Mouse (Mus musculus) hindbrain, embryonic 14.5 days (tissue): Measurements from ENCODE around the gene Rhox4c. TPM values are rescaled to one million over a fixed set of nuclear protein-coding genes. Genes with fewer than 3 reads are reported as not detected.
"Not testable (repeated sequence)": the region's sequence is repeated elsewhere in the genome, so short reads cannot be mapped to it uniquely, and the experiment has no call there.

Source experiments
- ATAC-seq: fragments of 200-750 bp; cut with Nextera tagmentation; 2 replicates; pipeline ENCODE4 v1.8.0; 2017; ENCODE audit warnings: moderate number of reproducible peaks, mild to moderate bottlenecking, moderate TSS enrichment, moderate library complexity; ENCODE audit not compliant: low FRiP score
- DNase-seq: peaks from one replicate; pipeline ENCODE4 v3.0.0-alpha.2; 2015; ENCODE audit warnings: low spot score
- H3K27ac ChIP-seq: fragments of 300-500 bp; sonication (generic); 2 replicates; pipeline ENCODE4 v1.5.1; 2014; ENCODE audit warnings: mild to moderate bottlenecking, moderate library complexity
- H3K27me3 ChIP-seq: fragments of 300-500 bp; sonication (generic); 2 replicates; pipeline ENCODE4 v1.6.1; 2014; ENCODE audit warnings: mild to moderate bottlenecking, low read length, mixed read lengths; ENCODE audit not compliant: control insufficient read depth, insufficient read depth
- H3K36me3 ChIP-seq: fragments of 300-500 bp; sonication (generic); replicated peaks from 2 replicates; pipeline ENCODE4 v1.6.1; 2014; ENCODE audit not compliant: control insufficient read depth, insufficient read depth
- H3K4me1 ChIP-seq: fragments of 300-500 bp; sonication (generic); replicated peaks from 2 replicates; pipeline ENCODE4 v1.6.1; 2014; ENCODE audit warnings: antibody characterized with exemption, low read length, mixed read lengths; ENCODE audit not compliant: control insufficient read depth, insufficient read depth
- H3K4me2 ChIP-seq: fragments of 300-500 bp; sonication (generic); replicated peaks from 2 replicates; pipeline ENCODE4 v1.6.1; 2014; ENCODE audit warnings: mild to moderate bottlenecking, moderate library complexity
- H3K4me3 ChIP-seq: fragments of 300-500 bp; sonication (generic); replicated peaks from 2 replicates; pipeline ENCODE4 v1.5.1; 2014; ENCODE audit warnings: mild to moderate bottlenecking, low read length
- H3K9ac ChIP-seq: fragments of 300-500 bp; sonication (generic); 2 replicates; pipeline ENCODE4 v1.6.1; 2014
- H3K9me3 ChIP-seq: fragments of 300-500 bp; sonication (generic); 2 replicates; pipeline ENCODE4 v1.6.1; 2016; ENCODE audit warnings: low read length; ENCODE audit not compliant: control insufficient read depth
- WGBS: fragments of 180-500 bp; shearing (Covaris S2); extraction: QIAGEN DNeasy Blood & Tissue Kit; methylation state at CpG from one replicate; pipeline ENCODE4 v1.1.7; 2014; 5-methylcytosine and 5-hydroxymethylcytosine counted together
- polyA plus RNA-seq: library from polyadenylated mRNA; unstranded; fragments of >200 nt; fragmentation: Nextera tagmentation; extraction: Ambion mirVana; gene quantifications from 2 replicates; pipeline ENCODE4 v1.2.1, GENCODE M21; 2014

Gene Rhox4c
- not detected in 2 replicates for polyA plus RNA-seq

- H3K27ac ChIP-seq, H3K4me1 ChIP-seq, H3K4me3 ChIP-seq, H3K36me3 ChIP-seq, DNase-seq, H3K4me2 ChIP-seq, ATAC-seq, H3K9ac ChIP-seq, H3K27me3 ChIP-seq, H3K9me3 ChIP-seq: not testable (repeated sequence)
- WGBS = 92% methylated on average over 14 of the region's 14 CpGs
These were observed at the start of gene Rhox4c for GRCm38 (mm10) chrX:37480037-37480436. Gene Rhox4c (plus strand): TSS chrX:37480337.

GRCm38 (mm10) chrX:37432194-37432593, 47.9 kb upstream of the Rhox4c start, which contains the start of gene Rhox4b:
Gene Rhox4b (plus strand): TSS chrX:37432494.
- H3K27me3 ChIP-seq, DNase-seq, ATAC-seq, H3K27ac ChIP-seq, H3K36me3 ChIP-seq, H3K4me3 ChIP-seq, H3K4me2 ChIP-seq, H3K9ac ChIP-seq, H3K4me1 ChIP-seq, H3K9me3 ChIP-seq: not testable (repeated sequence)
- WGBS = 87% methylated on average over 14 of the region's 15 CpGs

GRCm38 (mm10) chrX:37453380-37453779, 26.8 kb upstream of the Rhox4c start, which contains the start of gene Rhox2c:
Gene Rhox2c (plus strand): TSS chrX:37453680.
- WGBS = 90% methylated on average over 6 of the region's 10 CpGs
- H3K27me3 ChIP-seq, H3K4me2 ChIP-seq, ATAC-seq, H3K4me3 ChIP-seq, DNase-seq, H3K9me3 ChIP-seq, H3K4me1 ChIP-seq, H3K36me3 ChIP-seq, H3K27ac ChIP-seq, H3K9ac ChIP-seq: not testable (repeated sequence)

GRCm38 (mm10) chrX:37458285-37458684, 21.9 kb upstream of the Rhox4c start, which contains the start of gene Rhox3c:
Gene Rhox3c (plus strand): TSS chrX:37458585.
- DNase-seq, H3K9me3 ChIP-seq, H3K36me3 ChIP-seq, H3K27me3 ChIP-seq, H3K4me1 ChIP-seq, H3K4me3 ChIP-seq, H3K4me2 ChIP-seq, ATAC-seq, H3K9ac ChIP-seq, H3K27ac ChIP-seq: not testable (repeated sequence)
- 90% methylated on average over 3 of the region's 4 CpGs for WGBS

GRCm38 (mm10) chrX:37514059-37514458, 33.9 kb downstream of the Rhox4c start, which contains the start of gene Rhox4d:
Gene Rhox4d (plus strand): TSS chrX:37514359.
- 96% methylated on average over 12 of the region's 18 CpGs for WGBS
- not testable (repeated sequence) for H3K4me2 ChIP-seq, DNase-seq, H3K4me1 ChIP-seq, H3K36me3 ChIP-seq, H3K4me3 ChIP-seq, H3K27me3 ChIP-seq, H3K9ac ChIP-seq, ATAC-seq, H3K9me3 ChIP-seq, H3K27ac ChIP-seq

- H3K9ac ChIP-seq, H3K4me3 ChIP-seq, DNase-seq, H3K36me3 ChIP-seq, H3K27ac ChIP-seq, H3K27me3 ChIP-seq, H3K4me1 ChIP-seq, H3K4me2 ChIP-seq, ATAC-seq, H3K9me3 ChIP-seq: not testable (repeated sequence)
- 89% methylated on average over 2 of the region's 8 CpGs for WGBS
These were observed 50.0 kb downstream of the Rhox4c start, which contains the start of gene Rhox2e for GRCm38 (mm10) chrX:37530152-37530551. Gene Rhox2e (plus strand): TSS chrX:37530452.

Other genes with a start within 250 kb of the Rhox4c start
- not detected in 2 replicates for gene Rhox2a, start 235.4 kb upstream of the Rhox4c start, polyA plus RNA-seq
- not detected in 2 replicates for gene Rhox3a, start 230.4 kb upstream of the Rhox4c start, polyA plus RNA-seq
- not detected in 2 replicates for gene Rhox4a, start 215.0 kb upstream of the Rhox4c start, polyA plus RNA-seq
- gene Rhox3a2, start 100.3 kb upstream of the Rhox4c start, polyA plus RNA-seq = not detected in 2 replicates
- gene Rhox4a2, start 89.5 kb upstream of the Rhox4c start, polyA plus RNA-seq = not detected in 2 replicates
- gene Rhox2b, start 68.3 kb upstream of the Rhox4c start, polyA plus RNA-seq = not detected in 2 replicates
- not detected in 2 replicates for gene Rhox4b, start 47.8 kb upstream of the Rhox4c start, polyA plus RNA-seq
- gene Rhox2c, start 26.7 kb upstream of the Rhox4c start, polyA plus RNA-seq = not detected in 2 replicates
- not detected in 2 replicates for gene Rhox3c, start 21.8 kb upstream of the Rhox4c start, polyA plus RNA-seq
- gene Rhox2d, start 13.1 kb downstream of the Rhox4c start, polyA plus RNA-seq = not detected in 2 replicates
- not detected in 2 replicates for gene Rhox4d, start 34.0 kb downstream of the Rhox4c start, polyA plus RNA-seq
- gene Rhox2e, start 50.1 kb downstream of the Rhox4c start, polyA plus RNA-seq = not detected in 2 replicates
- gene Rhox3e, start 61.7 kb downstream of the Rhox4c start, polyA plus RNA-seq = not detected in 2 replicates
- not detected in 2 replicates for gene Rhox4e, start 77.1 kb downstream of the Rhox4c start, polyA plus RNA-seq
- not detected in 2 replicates for gene Rhox2f, start 91.1 kb downstream of the Rhox4c start, polyA plus RNA-seq
- gene Rhox3f, start 100.7 kb downstream of the Rhox4c start, polyA plus RNA-seq = not detected in 2 replicates
- not detected in 2 replicates for gene Rhox4f, start 127.4 kb downstream of the Rhox4c start, polyA plus RNA-seq
- gene Rhox3g, start 148.3 kb downstream of the Rhox4c start, polyA plus RNA-seq = not detected in 2 replicates
- not detected in 2 replicates for gene Rhox2g, start 163.1 kb downstream of the Rhox4c start, polyA plus RNA-seq
- gene Rhox4g, start 171.0 kb downstream of the Rhox4c start, polyA plus RNA-seq = not detected in 2 replicates
- gene Rhox3h, start 188.4 kb downstream of the Rhox4c start, polyA plus RNA-seq = not detected in 2 replicates
- not detected in 2 replicates for gene Rhox2h, start 192.9 kb downstream of the Rhox4c start, polyA plus RNA-seq